Mouse (Mus musculus): ENCODE data around the gene Grin3b. TPM values are rescaled to one million over a fixed set of nuclear protein-coding genes. Genes with fewer than 3 reads are reported as not detected.

The Grin3b gene
- total RNA-seq, 2 experiments from 2014 or later, result 0.11 to 0.25 TPM

- intact Hi-C loops (cut with DNase I; ENCODE audit: low total_unique reads), result no loop called here
- no peak for DNase-seq
These were observed 33.1 kb downstream of the Grin3b start for GRCm38 (mm10) chr10:80003374-80004232.

DNA sequence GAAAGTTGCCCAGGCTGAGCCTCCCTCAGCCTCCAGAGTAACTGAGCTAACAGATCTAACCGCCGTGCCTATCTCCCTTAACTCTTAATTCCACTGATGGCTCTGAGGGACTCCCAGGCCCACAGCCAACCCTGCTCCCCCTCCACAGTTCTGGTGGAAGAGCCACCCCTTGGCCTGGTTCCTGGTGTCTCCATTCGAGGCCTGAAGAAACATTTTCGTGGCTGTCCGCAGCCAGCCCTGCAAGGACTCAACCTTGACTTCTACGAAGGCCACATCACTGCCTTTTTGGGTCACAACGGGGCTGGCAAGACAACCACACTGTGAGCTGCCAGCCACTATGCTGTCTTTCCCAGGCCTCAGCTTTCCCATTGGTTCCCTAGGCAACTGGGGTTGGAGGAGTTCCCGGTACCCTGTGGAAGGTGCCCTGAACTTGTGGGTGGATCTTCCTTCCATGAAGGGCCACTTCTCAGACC lies 33.8 kb downstream of the Grin3b start:
- intact Hi-C loops (cut with DNase I; ENCODE audit: low total_unique reads), result no loop called here
- DNase-seq, result no peak

GRCm38 (mm10) chr10:80011740-80012139 lies 41.2 kb downstream of the Grin3b start:
- intact Hi-C loops (cut with DNase I; ENCODE audit: low total_unique reads), result no loop called here
- DNase-seq, result no peak

- intact Hi-C loops (cut with DNase I; ENCODE audit: low total_unique reads), result no loop called here
- no peak for DNase-seq
These were observed 43.1 kb downstream of the Grin3b start for GRCm38 (mm10) chr10:80013609-80014008.

- DNase-seq, result no peak
- intact Hi-C loops (cut with DNase I; ENCODE audit: low total_unique reads), result no loop called here
These were observed 44.2 kb downstream of the Grin3b start for GRCm38 (mm10) chr10:80014484-80015290.

- intact Hi-C loops (cut with DNase I; ENCODE audit: low total_unique reads), result no loop called here
- no peak for DNase-seq
These were observed 45.1 kb downstream of the Grin3b start for GRCm38 (mm10) chr10:80015583-80015982.

DNA sequence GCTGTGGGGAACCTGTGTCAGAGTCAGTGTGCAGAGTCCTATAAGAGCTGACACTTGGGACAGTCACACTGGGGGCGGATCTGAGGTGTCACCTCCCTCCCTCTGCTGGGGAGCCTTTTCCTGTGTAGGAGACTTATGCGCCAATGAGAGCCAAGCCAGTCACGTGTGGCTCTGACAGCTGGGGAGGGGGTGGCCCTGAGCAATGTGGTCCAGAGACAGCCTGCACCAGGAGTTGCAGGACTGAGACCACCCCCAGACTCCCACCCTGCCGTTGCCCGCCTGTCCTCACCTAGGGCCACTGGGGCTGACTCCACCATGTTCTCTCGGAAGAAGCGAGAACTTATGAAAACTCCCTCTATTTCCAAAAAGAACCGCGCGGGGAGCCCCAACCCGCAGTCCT lies 46.0 kb downstream of the Grin3b start, which contains the start of gene Arhgap45:
Gene Arhgap45 (plus strand): TSS at position 143 of the 400 bp plus-strand sequence.
- intact Hi-C loops (cut with DNase I; ENCODE audit: low total_unique reads), result no loop called here

GRCm38 (mm10) chr10:80016931-80017330 lies 46.4 kb downstream of the Grin3b start:
- intact Hi-C loops (cut with DNase I; ENCODE audit: low total_unique reads), result no loop called here
- DNase-seq, result no peak

More for the DNA sequence above, 46.0 kb downstream of the Grin3b start, which contains the start of gene Arhgap45:
- DNase-seq, result no peak

GRCm38 (mm10) chr10:80017361-80017760 lies 46.8 kb downstream of the Grin3b start:
- no peak for DNase-seq
- intact Hi-C loops (cut with DNase I; ENCODE audit: low total_unique reads), result no loop called here

- DNase-seq, result no peak
- intact Hi-C loops (cut with DNase I; ENCODE audit: low total_unique reads), result no loop called here
These were observed 47.3 kb downstream of the Grin3b start for GRCm38 (mm10) chr10:80017771-80018170.

- no peak for DNase-seq
- intact Hi-C loops (cut with DNase I; ENCODE audit: low total_unique reads), result no loop called here
These were observed 48.3 kb downstream of the Grin3b start for GRCm38 (mm10) chr10:80018739-80019297.

DNA sequence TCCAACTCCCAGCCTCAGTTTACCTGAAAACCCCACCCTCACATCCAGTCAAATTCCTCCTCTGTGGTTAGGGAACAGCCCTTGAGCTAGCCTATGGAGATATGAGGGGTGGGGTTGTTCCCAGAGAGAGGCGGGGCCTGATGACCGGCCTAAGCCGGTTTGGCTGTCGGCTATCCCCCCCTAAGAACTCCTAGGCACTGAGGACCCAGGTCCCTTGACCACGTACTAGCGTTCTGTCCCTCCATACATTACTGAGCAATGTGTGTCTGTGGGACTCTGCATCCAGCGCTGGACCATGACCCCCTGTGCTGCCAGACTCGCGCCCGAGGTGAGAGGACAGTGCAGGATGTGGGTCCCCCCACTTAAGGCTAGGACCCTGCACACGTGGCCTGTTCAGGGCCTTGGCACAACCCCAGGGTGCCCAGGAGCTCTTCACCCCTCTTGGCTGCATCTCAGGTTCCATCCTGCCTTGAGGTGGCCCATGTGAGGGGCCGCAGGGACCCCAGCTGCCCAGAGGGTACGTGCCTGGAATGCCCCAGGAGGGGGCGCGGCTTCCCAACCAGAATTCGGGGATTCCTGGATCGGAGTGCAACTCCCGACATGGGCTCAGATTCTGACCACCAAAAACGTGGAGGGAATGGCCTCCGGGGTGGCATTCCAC lies 49.1 kb downstream of the Grin3b start:
- no peak for DNase-seq
- intact Hi-C loops (cut with DNase I; ENCODE audit: low total_unique reads), result no loop called here

GRCm38 (mm10) chr10:80020191-80020590 lies 49.7 kb downstream of the Grin3b start:
- DNase-seq, result no peak
- intact Hi-C loops (cut with DNase I; ENCODE audit: low total_unique reads), result no loop called here

- DNase-seq, result no peak
- intact Hi-C loops (cut with DNase I; ENCODE audit: low total_unique reads), result no loop called here
These were observed 50.2 kb downstream of the Grin3b start for GRCm38 (mm10) chr10:80020603-80021319.

DNA sequence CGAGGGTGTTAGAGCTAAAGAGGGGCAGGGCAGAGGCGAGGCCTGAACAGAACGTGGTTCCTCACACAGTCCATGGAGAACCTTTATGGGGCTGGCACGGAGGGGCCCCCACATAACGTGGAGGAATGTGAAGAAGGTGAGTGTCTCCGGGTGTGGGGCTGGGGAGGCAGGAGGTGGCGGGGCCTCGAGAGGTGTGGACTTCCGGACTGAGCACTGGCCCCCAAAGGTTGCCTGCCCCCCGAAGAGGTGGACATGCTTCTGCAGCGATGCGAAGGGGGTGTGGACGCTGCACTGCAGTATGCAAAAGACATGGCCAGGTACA lies 50.8 kb downstream of the Grin3b start:
- intact Hi-C loops (cut with DNase I; ENCODE audit: low total_unique reads), result no loop called here
- no peak for DNase-seq

GRCm38 (mm10) chr10:80022164-80022563 lies 51.6 kb downstream of the Grin3b start:
- intact Hi-C loops (cut with DNase I; ENCODE audit: low total_unique reads), result no loop called here
- no peak for DNase-seq

DNA sequence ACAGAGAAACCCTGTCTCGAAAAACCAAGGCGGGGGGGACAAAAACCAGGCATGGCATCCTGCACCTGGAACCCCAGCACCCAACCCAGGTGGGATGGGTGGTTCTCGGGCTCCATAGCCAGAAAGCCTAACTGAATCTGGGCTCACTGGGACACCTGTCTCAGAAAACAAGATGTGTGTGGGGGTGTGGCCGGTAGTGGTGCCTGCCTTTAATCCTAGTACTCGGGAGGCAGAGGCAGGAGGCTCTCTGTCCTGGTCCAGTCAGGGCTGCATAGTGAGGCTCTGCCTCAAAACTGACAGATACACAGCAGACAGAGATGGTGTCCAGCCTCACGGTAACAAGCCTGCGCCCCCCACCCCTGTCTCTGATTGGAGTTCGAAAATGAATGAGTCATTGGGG lies 52.3 kb downstream of the Grin3b start:
- intact Hi-C loops (cut with DNase I; ENCODE audit: low total_unique reads), result no loop called here
- DNase-seq, result no peak

- intact Hi-C loops (cut with DNase I; ENCODE audit: low total_unique reads), result no loop called here
- DNase-seq, result no peak
These were observed 53.2 kb downstream of the Grin3b start for GRCm38 (mm10) chr10:80023758-80024157.
